Mouse (Mus musculus) layer of hippocampus, adult 8-10 months (tissue): ENCODE data around the gene Heg1. TPM values are rescaled to one million over a fixed set of nuclear protein-coding genes. Genes with fewer than 3 reads are reported as not detected.

Experiments used
- DNase-seq, 2 experiments: peaks; one replicate each; pipeline ENCODE4 v3.0.0; 2022; ENCODE audit warnings: low spot score in 2 of 2
- total RNA-seq, 4 experiments: library from RNA; stranded (reverse); gene quantifications; 2 replicates each; pipeline ENCODE4 v1.2.4; 2022

Heg1 gene
- total RNA-seq, 4 experiments from 2014 or later: 27.2 to 29.3 (median 28.4) TPM

DNA sequence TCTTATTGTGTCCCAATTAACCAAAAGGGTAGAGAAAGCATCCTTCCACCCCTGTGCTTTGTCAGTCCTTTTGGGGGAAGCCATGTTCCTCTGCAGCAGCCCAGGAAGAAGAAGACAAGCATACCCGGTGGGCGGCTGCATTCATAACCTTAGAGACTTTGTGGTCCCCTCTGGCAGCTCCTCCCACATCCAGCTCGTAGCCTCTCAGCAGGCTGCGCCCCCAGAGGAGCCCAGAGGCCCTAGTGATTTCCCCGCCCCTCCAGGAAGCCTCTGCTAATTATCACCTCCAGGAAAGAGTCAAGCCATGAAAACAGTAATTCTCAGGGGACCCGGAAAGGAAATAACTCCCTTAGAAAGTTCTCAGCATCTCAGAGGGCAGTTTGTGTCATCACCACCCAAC, 21.1 kb downstream of the Heg1 start:
- no peak for DNase-seq

DNA sequence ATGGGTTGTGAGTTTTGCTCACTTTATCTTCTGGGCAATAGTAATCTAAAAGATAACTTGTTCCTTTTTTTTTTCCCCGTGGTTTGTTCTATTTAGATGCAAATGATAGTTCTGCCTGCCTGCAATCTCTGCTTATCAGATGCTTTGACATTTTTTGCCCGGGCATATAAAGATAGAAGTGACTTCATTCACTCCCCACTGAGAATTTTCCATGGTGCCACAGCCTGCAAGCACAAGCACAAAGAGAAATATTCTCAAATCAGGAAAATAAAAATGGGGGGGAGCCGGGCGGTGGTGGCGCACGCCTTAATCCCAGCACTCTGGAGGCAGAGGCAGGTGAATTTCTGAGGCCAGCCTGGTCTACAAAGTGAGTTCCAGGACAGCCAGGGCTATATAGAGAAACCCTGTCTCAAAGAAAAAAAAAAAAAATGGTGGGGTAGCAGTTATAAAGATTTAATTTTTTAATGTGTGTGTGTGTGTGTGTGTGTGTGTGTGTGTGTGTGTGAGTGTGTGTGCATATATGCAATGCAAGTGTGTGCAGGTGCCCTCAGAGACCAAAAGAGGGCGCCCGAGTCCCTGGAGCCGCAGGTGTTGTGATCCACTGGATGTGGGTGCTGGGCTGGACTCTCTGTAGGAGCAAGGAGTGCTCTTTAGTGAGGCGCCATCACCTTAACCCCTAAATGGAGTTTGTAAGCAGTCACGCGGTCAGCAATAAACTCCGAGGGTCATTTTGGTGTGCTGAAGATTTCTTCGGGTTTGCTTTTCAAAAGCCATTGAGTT, 22.1 kb downstream of the Heg1 start:
- no peak for DNase-seq

DNA sequence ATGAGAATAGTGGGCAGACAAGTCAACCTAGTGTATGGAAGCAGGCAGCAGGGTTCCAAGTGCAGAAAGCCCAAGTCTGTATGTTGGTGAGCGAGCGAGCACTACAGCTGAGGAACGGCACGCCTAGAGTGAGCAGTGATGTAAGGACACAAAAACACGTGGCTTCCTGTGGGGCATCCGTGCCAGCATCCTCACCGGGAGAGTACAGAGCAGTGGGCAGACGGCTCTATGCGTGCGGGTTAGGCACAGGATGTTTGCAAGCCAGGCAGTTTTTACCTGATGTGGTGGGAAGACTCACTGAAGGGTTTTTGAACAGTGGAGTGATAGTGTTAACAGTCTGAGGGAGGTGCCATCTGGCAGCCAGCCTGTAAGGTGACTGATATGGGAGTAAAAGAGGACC, 23.9 kb downstream of the Heg1 start:
- no peak for DNase-seq

DNA sequence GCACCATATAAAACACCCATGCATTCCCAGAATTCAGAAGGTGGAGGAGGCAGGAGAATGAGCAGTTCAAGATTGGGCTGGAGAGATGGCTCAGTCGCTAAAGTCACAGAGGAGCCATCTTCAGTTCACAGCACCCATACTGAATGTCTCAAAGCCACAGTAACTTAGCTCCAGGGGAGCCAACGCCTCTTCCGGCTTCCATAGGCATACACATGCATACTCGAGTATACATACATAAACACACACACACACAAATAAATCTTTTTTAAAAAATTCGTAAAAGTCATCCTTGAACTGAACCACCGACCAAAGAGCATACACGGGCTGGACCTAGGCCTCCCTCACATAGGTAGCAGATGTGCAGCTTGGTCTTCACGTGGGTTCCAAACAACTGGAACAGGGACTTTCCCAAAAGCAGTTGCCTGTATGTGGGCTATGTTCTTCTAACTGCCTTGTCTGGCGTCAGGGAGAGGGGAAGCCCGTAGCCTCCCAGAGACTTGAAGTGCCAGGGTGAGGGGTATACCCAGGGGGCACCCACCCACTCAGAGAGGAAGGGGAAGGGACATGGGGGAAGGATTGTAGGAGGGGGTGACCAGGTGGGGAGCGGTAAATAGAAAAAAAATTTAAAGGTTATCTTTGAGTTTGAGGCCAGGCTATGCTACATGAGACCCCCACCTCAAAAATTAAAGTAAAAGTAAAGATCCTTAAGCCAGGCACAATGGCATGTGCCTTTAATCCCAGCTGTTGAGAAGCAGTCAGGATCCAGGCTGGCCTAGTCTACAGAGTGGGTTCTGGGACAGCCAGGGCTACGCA, 24.6 kb downstream of the Heg1 start:
- no peak for DNase-seq

DNA sequence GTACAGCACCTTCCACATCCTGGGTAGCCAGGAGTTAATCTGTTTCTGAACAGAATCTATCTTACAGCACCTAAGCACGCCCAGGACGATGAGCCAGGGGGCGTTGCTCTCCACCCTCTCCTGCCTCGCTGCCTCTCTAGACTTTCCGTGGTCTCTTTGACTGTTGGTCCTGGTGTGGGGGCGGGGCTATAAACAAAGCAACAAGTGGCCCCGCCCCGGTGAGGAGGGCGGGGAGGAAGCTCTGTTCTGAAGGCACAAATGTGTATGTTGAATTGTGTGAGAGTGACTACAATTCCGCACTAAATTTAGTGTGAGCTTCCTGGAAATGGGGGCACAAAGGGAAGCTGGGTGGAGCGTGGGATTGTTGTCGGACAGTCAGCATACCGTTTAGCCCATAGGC, 30.1 kb downstream of the Heg1 start:
- no peak for DNase-seq

DNA sequence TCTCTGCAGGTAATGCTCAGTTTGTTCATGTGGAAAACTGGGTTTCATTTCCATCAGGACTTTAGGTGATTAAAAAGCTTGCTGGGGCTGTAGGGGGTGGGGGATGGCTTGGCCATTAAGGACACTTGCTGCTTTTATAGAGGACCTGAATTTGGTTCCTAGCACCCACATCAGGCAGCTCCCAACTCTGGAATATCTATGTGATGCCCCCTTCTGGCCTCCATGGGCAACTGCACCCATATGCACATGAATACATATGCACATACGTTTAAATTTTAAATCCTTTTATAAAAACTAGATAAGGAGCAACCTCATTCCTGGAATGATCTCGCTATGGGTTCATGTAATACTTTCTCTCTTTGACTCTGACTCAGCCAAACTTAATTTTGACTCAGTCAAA, 39.1 kb downstream of the Heg1 start:
- no peak for DNase-seq

DNA sequence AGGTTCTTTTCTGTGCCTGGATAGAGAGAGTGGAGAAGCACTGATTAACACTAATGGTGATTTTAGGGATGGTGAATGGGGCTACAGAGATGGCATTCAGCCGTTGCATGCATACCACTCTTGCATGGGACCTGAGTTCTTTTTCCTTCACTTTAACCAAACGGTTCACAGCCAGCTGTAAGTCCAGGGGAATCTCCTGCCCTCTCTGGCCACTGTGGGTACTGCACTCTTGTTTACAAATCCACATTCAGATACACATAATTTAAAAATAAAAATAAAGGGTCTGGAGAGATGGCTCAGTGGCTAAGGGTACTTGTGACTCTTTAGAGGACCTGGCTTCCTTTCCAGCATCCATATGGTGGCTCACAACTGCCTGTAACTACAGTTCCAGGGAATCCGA, 39.8 kb downstream of the Heg1 start:
- no peak for DNase-seq

DNA sequence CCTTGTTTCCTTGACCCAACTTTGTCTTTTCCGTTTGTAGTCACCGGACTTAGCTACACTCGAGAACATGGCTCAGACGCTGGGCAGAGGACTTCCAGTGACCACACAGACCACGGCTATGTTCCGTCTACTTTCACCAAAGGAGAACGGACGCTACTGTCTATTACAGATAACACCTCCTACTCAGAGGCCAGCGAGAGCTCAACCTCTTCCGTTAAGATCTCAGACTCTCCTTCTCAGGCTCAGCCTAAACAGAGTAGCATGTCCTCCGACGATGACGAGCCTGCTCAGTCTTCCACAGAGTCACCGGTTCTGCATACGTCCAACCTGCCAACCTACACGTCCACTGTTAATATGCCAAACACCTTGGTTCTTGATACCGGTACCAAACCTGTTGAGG, 42.1 kb downstream of the Heg1 start:
- no peak for DNase-seq

DNA sequence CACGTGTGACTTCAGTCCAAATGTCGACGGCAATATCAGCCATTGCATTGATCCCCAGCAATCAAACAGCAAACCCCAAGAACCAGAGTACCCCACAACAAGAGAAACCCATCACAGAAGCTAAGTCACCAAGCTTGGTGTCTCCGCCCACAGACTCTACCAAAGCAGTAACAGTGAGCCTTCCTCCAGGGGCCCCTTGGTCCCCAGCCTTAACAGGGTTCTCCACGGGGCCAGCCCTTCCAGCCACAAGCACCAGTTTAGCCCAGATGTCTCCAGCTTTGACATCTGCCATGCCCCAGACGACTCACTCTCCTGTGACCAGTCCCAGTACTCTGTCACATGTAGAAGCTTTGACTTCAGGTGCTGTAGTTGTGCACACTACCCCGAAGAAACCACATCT, 42.7 kb downstream of the Heg1 start:
- DNase-seq: no peak

DNA sequence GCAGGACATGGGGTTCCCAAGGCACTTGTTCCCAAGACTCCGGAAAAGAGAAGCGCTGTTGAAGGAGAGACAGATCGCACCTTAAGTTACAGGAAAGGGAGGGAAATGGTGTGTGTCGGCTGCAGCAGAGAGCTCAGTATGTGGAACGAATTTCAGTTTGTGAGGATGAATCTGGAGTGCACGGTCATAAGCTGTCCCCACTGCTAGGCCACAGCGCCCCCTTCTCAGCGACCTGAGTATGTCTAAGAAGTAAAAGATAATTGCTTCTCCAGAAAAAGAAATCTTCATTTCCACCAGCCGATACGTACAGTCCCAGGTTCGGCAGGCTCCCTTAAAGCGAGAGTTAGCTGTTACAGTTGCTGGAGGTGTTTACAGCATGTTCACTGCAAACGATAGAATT, 44.3 kb downstream of the Heg1 start:
- no peak for DNase-seq

DNA sequence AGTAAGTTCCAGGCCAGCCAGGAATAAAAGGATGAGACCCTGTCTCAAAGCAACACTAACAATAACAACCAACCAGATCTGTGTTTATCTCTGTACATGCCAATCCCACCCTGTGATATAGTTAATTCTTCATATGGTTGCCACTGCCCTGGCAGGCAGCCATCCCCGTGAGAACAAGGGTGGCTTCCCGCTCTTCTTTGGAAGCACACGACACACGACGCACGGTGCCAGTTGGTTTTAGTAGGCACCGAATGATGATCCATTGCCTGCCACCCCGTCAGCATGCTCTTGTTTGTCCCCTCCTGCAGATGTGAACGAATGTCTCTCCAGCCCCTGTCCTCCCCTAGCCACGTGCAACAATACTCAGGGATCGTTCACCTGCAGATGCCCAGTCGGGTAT, 47.1 kb downstream of the Heg1 start:
- no peak for DNase-seq

DNA sequence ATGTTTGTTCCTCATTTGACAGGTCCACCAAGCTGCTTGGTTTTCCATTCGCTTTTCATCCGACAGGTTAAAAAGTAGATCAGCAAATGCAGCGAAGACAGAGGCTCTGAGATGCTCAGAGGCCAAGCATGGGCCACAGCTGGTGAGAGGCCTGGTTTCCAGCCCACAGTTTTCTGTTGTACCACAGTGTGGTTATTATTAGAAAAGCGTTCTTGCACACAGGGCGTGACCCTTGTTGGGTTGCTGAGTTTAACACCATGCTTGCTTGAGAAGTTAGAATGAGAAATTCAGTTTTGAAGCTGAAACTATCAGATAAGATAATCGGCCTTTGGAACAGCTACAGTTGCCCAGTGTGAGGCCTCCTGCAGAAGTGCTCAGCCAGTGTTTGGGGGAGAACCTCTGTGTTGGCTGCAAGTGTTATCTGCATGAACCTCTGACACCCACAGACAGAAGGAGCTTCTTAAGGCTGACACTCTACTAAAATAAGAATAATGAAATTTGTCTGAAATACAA, 48.1 kb downstream of the Heg1 start:
- DNase-seq: no peak

DNA sequence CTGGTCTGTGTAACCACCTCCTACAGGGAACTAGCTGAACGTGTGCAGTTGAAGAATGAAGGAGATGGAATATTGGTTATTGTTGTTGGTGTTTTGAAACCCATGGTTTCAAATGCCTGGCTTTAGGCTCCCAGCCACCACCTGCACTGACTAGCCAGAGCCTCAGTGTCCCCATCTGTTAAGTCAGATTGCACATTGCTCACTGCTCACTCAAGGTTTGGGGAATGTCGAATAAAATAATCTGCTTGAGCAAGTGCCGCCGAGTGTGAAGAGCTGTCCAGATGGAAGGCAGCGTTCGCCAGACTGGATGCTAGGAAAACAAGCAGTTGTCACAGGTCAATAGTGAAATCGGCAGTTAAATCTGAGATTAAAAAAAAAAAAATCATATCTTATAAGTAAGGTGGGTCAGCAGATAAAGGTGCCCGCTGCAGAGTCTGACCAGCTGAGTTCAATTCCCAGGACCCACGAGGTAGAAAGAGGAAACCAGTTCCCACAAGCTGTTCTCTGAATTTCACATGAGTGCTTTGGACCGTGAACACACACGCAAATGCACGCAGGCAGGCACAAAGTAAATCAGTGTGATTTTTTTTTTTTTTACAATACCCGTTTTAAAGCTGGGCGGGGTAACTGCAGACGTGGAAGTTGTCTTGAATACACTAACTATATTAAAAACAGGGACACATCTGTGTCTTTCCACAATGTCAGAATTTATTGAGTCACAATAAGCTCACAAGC, 48.8 kb downstream of the Heg1 start:
- DNase-seq: peak; percentile 45 to 55

DNA sequence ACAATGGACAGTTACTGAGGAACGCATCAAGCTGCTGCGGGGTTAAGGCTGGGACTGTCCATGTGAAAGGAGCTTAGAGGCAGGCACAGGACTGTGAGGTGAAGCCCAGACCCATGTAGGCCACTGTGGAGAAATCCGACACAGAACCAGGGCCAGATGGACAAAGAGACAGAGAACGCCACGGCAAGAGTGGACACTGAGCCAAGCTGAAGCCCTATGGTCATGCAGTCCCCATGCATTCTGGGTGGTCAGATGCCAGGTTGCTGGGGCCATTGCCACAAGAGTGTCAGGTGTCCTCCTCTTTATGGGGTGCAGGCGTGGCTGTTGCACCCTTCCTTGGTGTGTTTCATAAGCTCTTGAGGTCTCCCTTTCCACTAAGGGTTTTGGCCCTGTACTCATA, 49.7 kb downstream of the Heg1 start:
- DNase-seq: no peak

DNA sequence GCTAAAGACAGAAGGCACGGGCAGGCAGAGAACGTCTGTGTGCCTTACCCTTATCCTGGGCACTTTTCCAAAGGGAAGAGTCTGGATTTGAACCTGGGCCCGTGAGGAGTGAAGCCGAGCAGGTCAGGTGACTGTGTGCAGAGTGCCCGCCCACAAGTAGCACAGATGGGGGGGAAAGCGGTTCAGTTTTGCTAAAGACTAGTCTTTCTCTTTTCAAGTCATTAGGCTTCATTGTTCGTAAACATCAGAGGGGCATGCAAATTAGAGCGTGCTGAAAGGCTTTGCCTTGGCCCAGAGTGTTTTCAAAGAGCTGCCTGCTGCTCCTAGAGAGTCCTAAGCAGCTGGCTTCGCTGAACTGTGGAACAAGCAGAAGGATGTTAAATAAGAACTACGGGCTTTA, 50.4 kb downstream of the Heg1 start:
- peak; percentile 59 to 61 for DNase-seq

DNA sequence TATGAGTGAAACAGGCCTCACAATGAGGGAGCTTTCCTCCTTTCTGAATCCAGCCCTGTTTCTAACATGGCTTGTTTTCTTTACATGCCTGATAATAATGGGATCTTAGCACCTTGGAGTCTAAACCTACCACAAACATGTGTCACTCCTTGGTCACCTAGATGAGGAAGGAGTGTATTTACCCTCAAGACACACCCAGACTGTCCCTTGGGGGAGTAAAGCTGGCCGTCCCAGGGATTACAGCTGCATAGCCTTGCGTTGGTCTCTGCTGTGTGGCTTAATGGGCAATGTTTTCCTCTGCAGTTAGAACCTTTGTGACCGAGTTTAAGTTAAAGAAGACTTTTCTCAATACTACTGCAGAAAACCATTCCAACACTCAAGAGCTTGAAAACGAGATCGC, 51.1 kb downstream of the Heg1 start:
- no peak for DNase-seq

DNA sequence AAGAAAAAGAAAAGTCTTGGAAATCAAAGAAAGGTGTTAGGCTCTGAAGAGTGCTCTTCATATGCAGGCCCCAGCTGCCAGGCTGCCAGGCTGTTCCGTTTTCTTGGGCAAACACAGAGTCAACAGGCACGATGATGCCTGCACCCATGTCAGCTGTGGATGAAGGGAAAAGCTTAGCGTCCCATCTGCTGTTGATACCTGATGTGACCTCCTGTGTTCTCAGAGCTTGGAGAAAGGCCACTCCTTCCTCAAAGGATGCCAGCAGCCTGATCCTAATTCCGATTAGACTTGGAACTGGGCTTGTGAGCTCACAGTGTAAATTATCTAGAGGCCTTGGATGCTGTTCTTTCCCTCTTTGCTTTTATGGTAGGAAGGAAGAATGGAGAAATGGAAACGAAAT, 51.6 kb downstream of the Heg1 start:
- no peak for DNase-seq

DNA sequence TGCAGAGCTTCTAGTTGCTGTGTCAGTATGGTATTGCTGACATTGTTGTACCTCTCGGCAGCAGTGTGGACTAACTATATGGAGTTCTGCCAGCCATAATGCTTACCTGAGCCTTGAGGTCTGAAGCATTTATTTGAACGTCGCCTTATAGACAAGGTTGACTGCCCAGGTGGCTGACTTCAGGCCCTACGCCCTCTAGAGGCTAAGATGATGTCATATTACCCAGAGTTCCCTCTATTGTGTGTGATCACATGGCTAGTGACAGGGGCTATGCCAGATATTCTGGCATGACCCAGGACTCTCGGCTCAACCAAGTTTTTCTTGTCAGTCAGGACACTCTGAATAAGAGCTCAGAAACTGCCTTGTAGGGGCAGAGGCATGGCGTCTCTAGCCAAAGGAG, 52.6 kb downstream of the Heg1 start:
- no peak for DNase-seq

DNA sequence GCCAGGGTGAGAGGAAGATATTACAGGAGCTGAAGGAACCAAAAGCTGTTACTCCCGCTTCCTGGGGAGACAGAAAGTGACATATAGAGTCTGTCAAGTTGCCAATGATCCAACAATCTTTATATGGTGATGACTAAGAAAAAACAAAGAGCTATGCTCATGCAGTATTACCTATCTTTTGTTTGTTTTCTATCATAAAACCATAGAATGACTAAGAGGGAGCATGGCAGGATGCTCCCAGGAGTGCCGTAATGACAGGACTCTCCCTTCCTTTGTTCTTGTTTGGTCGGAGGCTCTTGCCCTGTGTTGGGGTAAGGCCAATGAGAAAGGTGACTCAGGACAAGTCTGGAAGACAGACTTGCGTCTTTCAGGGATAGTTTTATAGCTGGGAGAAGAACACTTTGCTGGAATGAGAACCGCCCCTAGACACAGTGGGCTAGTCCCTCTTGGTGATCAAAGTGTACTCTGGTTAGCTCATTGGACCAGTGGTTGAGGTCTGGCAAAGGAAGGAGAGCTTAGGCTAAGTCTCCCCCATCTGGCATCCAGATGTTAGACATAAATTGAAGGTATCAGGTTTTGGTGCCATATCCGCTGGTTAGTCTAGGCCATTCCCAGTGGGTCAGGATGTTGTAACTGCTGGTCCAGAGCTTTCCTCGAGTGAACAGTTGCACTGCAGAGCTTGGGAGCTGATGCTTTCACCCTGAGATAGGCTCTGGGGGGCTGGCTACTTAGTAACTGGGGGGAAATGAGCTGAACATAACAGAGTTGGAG, 55.0 kb downstream of the Heg1 start:
- no peak for DNase-seq

DNA sequence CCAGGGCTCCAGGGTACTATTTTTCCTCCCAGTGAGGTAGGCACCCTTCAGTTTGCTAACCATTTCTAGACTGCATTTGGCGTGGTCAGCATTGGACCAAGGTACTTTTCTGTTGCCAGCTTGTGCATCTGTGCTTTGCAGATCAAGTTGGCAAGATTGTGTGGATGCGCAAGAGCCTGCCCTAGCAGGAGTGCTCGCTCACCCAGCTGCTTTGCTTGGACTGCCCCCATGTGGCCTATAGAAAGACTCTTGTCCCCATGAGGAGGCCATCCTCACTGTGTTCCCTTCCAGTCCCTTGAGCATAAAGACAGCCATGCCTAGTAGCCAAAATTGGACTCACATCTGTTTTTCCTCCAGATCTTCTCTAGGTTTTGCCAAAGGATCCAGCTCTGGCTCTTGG, 55.6 kb downstream of the Heg1 start:
- peak; percentile 72 to 74 for DNase-seq

DNA sequence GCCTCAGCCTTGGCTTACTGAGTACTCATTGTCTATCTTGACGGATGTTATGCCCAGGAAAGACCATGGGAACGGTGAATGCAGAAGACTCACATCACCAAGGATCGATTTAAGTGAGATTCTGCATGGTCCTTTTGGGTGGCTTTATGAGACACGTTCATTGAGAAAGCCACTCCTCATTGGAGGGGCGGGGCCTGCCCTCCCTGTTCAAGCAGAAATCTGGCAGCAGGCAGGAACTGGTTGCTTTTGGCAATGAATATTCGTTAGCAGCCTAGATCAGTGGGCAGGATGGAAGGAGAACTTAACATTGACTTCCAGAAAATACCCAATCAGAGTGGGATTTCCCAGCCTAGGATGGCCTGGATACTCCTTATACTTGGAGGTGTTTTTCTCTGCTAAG, 56.2 kb downstream of the Heg1 start:
- no peak for DNase-seq
